Mouse (Mus musculus): ENCODE results near the gene Egr4. TPM values are rescaled to one million over a fixed set of nuclear protein-coding genes. Genes with fewer than 3 reads are reported as not detected.
A peak's percentile ranks its signal among the peaks of the same experiment; 100 is the strongest.

Egr4 gene
- polyA plus RNA-seq, 1 experiment from 2014 or later, result not detected

DNA sequence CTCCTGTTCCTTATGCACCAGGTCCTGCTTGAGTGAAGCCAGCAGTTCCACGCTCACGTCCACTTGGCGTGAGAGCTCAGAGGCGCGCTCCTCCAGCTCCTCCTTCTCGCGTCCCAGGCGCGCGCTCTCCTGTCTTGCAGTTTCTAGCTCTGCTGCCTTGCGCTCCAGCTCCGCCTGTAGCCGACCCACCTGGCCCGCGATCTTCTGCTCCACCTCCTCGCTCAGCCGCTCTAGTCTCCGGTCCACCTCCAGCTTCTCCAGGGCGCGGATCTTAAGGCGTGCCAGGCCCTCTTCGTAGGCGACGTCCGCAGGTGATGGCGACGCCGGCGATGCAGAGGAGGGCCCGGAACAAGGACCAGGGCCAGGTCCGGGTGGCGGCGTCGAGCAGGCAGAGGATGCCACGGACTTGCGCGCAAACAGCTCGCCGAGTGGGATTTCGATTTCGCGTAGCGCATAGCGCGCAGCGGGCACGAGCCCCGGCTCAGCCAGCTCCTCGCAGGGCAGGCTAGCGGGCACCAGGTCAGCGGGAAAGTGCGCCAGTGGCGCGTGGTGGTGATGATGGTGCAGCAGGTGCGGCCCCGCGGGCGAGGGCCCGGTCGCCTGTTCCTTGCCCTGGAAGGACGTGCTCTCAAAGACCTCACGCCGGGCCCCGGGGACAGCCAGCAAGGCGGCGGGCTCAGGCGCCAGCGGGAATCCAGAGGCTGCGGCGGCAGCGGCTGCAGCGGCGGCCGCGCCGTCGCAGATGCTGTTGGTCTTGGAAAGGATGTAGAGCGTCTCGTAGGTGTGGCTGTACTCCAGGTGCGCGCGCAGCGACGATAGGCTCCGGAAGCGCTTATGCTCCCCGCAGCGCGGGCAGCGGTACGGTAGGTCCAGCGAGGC is 29.3 kb downstream of the Egr4 start:
- no peak overlapping the region for H3K27ac ChIP-seq (ENCODE audit: low read length)
- ATAC-seq, result peak; percentile 29; the same call in 1 of the 2 replicates
- peak overlapping the region; percentile 46 for H3K9ac ChIP-seq (ENCODE audit: low read depth, low read length)
- peaks cover 12% of the 10 kb centered on the region for H3K27me3 ChIP-seq (ENCODE audit: control insufficient read depth, insufficient read depth, low read depth, low read length)
- H3K36me3 ChIP-seq (ENCODE audit: control insufficient read depth, insufficient read depth, low read length), result peaks cover 7% of the 10 kb centered on the region; the same call in 1 of the 2 replicates
- H3K4me1 ChIP-seq (ENCODE audit: control insufficient read depth, insufficient read depth, low read length), result 0 out of 2 replicates have a peak, but pooled peaks cover 4% of the 10 kb centered on the region
- H3K4me3 ChIP-seq (ENCODE audit: low read depth, low read length), result peak overlapping the region; percentile 31
- H3K9me3 ChIP-seq (replicated peaks; ENCODE audit: control insufficient read depth, low read length, poor library complexity, severe bottlenecking), result no peaks in the 10 kb centered on the region
- 5% methylated on average over 91 of the region's 92 CpGs for WGBS
- H3K4me2 ChIP-seq (ENCODE audit: low read length), result peak overlapping the region; percentile 54

DNA sequence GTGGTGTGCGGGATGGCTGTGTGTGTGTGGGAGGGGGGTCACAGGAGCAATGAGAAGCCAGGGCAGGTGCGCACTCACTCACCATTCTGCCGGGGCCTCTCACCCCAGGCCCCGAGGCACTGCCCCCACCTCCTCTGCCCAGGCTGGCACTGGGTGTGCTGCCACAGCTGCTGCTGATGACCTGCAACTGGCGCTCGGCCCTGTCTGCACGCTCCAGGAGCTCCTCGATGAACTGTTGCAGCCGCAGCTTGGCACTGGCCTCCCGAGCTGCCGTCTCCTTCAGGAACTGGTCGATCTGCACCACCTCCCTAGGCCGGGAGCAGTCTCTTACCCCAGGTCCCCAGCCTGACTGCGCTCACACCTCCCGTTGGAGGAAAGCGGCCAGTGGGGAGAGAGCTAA is 32.7 kb downstream of the Egr4 start:
- Histone ChIP-seq H3K4me3 (ENCODE audit: low read depth, low read length) (no peak overlapping the region), H3K27me3 (ENCODE audit: control insufficient read depth, insufficient read depth, low read depth, low read length) (peaks cover 7% of the 10 kb centered on the region), H3K36me3 (ENCODE audit: control insufficient read depth, insufficient read depth, low read length) (peaks cover 17% of the 10 kb centered on the region; the same call in 1 of the 2 replicates), H3K27ac (ENCODE audit: low read length) (no peak overlapping the region), H3K9me3 (replicated peaks; ENCODE audit: control insufficient read depth, low read length, poor library complexity, severe bottlenecking) (no peaks in the 10 kb centered on the region), H3K4me1 (ENCODE audit: control insufficient read depth, insufficient read depth, low read length) (0 out of 2 replicates have a peak, but pooled peaks cover 4% of the 10 kb centered on the region), H3K4me2 (ENCODE audit: low read length) (no peak overlapping the region), H3K9ac (ENCODE audit: low read depth, low read length) (no peak overlapping the region)
- 66% methylated on average over 16 of the region's 16 CpGs for WGBS
- no peak for ATAC-seq

- peaks cover 17% of the 10 kb centered on the region; the same call in 1 of the 2 replicates for H3K36me3 ChIP-seq (ENCODE audit: control insufficient read depth, insufficient read depth, low read length)
- H3K9ac ChIP-seq (ENCODE audit: low read depth, low read length), result no peak overlapping the region
- H3K4me3 ChIP-seq (ENCODE audit: low read depth, low read length), result no peak overlapping the region
- no peak for ATAC-seq
- 0 out of 2 replicates have a peak, but pooled peaks cover 4% of the 10 kb centered on the region for H3K4me1 ChIP-seq (ENCODE audit: control insufficient read depth, insufficient read depth, low read length)
- WGBS, result 78% methylated on average over 5 of the region's 5 CpGs
- H3K4me2 ChIP-seq (ENCODE audit: low read length), result no peak overlapping the region
- peaks cover 7% of the 10 kb centered on the region for H3K27me3 ChIP-seq (ENCODE audit: control insufficient read depth, insufficient read depth, low read depth, low read length)
- no peak overlapping the region for H3K27ac ChIP-seq (ENCODE audit: low read length)
- no peaks in the 10 kb centered on the region for H3K9me3 ChIP-seq (replicated peaks; ENCODE audit: control insufficient read depth, low read length, poor library complexity, severe bottlenecking)
These were observed 33.4 kb downstream of the Egr4 start for GRCm38 (mm10) chr6:85479979-85480378.

- H3K4me3 ChIP-seq (ENCODE audit: low read depth, low read length), result no peak overlapping the region
These were observed 35.0 kb downstream of the Egr4 start for GRCm38 (mm10) chr6:85478416-85478815.

GRCm38 (mm10) chr6:85477366-85477917 is 35.9 kb downstream of the Egr4 start:
- peak; percentile 10; the same call in 1 of the 2 replicates for ATAC-seq

More at GRCm38 (mm10) chr6:85478416-85478815, 35.0 kb downstream of the Egr4 start:
- no peak overlapping the region for H3K4me2 ChIP-seq (ENCODE audit: low read length)
- no peak for ATAC-seq
- no peaks in the 10 kb centered on the region for H3K9me3 ChIP-seq (replicated peaks; ENCODE audit: control insufficient read depth, low read length, poor library complexity, severe bottlenecking)
- no peak overlapping the region for H3K27ac ChIP-seq (ENCODE audit: low read length)
- no peak overlapping the region for H3K9ac ChIP-seq (ENCODE audit: low read depth, low read length)
- no peaks in the 10 kb centered on the region for H3K4me1 ChIP-seq (ENCODE audit: control insufficient read depth, insufficient read depth, low read length)
- WGBS, result 47% methylated on average over 14 of the region's 14 CpGs
- no peaks in the 10 kb centered on the region for H3K27me3 ChIP-seq (ENCODE audit: control insufficient read depth, insufficient read depth, low read depth, low read length)
- H3K36me3 ChIP-seq (ENCODE audit: control insufficient read depth, insufficient read depth, low read length), result peaks cover 18% of the 10 kb centered on the region; the same call in 1 of the 2 replicates

DNA sequence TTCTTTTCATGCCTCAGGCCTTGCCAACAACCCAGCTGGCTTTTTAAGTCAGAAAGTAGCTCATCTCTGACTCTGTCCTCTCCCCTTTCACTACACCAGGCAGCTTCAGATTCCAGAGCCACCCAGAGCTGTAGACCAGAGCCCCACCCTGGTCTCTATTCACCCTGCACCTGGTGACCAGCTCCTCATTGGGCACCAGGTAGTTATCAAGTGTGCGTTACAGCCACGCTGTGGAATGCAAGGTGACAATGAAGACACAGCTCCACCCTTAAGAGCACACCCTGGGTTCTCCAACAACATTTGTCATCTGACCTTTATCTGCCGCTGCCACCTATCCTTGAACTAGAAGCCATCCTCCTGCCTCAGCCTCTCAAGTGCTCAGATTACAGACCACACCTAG is 37.8 kb downstream of the Egr4 start:
- peaks cover 28% of the 10 kb centered on the region for H3K36me3 ChIP-seq (ENCODE audit: control insufficient read depth, insufficient read depth, low read length)
- H3K4me2 ChIP-seq (ENCODE audit: low read length), result no peak overlapping the region
- no peaks in the 10 kb centered on the region for H3K9me3 ChIP-seq (replicated peaks; ENCODE audit: control insufficient read depth, low read length, poor library complexity, severe bottlenecking)
- 91% methylated on average over 3 of the region's 3 CpGs for WGBS
- H3K4me1 ChIP-seq (ENCODE audit: control insufficient read depth, insufficient read depth, low read length), result no peaks in the 10 kb centered on the region
- H3K4me3 ChIP-seq (ENCODE audit: low read depth, low read length), result no peak overlapping the region
- no peak overlapping the region for H3K27ac ChIP-seq (ENCODE audit: low read length)
- H3K27me3 ChIP-seq (ENCODE audit: control insufficient read depth, insufficient read depth, low read depth, low read length), result no peaks in the 10 kb centered on the region
- no peak overlapping the region for H3K9ac ChIP-seq (ENCODE audit: low read depth, low read length)
- no peak for ATAC-seq

More at GRCm38 (mm10) chr6:85477366-85477917, 35.9 kb downstream of the Egr4 start:
- no peak overlapping the region for H3K4me3 ChIP-seq (ENCODE audit: low read depth, low read length)
- H3K27ac ChIP-seq (ENCODE audit: low read length), result no peak overlapping the region
- H3K27me3 ChIP-seq (ENCODE audit: control insufficient read depth, insufficient read depth, low read depth, low read length), result no peaks in the 10 kb centered on the region
- H3K9ac ChIP-seq (ENCODE audit: low read depth, low read length), result no peak overlapping the region
- peaks cover 25% of the 10 kb centered on the region; the same call in 1 of the 2 replicates for H3K36me3 ChIP-seq (ENCODE audit: control insufficient read depth, insufficient read depth, low read length)
- H3K4me1 ChIP-seq (ENCODE audit: control insufficient read depth, insufficient read depth, low read length), result no peaks in the 10 kb centered on the region
- 47% methylated on average over 10 of the region's 10 CpGs for WGBS
- no peak overlapping the region for H3K4me2 ChIP-seq (ENCODE audit: low read length)
- no peaks in the 10 kb centered on the region for H3K9me3 ChIP-seq (replicated peaks; ENCODE audit: control insufficient read depth, low read length, poor library complexity, severe bottlenecking)

DNA sequence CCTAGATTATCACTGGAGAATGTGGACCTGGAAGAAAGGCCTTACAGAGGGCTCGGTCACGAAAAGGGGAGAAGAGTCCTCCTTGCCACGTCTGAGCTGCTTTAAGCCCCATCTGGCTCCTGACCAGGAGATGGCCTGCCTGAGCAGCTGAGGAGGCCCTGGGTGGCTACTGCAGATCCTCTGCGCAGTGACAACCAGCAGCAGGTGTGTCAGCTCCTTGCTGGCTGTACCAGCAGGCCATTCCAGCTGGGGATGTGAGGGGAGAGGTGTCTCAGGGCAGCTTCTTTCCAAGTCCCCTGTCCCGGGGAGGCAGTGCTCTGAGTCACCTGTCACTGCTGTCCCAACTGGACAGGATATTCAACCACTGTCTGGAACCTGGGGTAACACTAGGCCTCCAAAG is 40.8 kb downstream of the Egr4 start:
- H3K4me1 ChIP-seq (ENCODE audit: control insufficient read depth, insufficient read depth, low read length), result no peaks in the 10 kb centered on the region
- no peak overlapping the region for H3K4me2 ChIP-seq (ENCODE audit: low read length)
- ATAC-seq, result no peak
- WGBS, result 55% methylated on average over 5 of the region's 5 CpGs
- H3K4me3 ChIP-seq (ENCODE audit: low read depth, low read length), result no peak overlapping the region
- H3K9ac ChIP-seq (ENCODE audit: low read depth, low read length), result no peak overlapping the region
- no peaks in the 10 kb centered on the region for H3K27me3 ChIP-seq (ENCODE audit: control insufficient read depth, insufficient read depth, low read depth, low read length)
- no peak overlapping the region for H3K27ac ChIP-seq (ENCODE audit: low read length)
- H3K36me3 ChIP-seq (ENCODE audit: control insufficient read depth, insufficient read depth, low read length), result peaks cover 34% of the 10 kb centered on the region
- no peaks in the 10 kb centered on the region for H3K9me3 ChIP-seq (replicated peaks; ENCODE audit: control insufficient read depth, low read length, poor library complexity, severe bottlenecking)

GRCm38 (mm10) chr6:85471962-85472361 is 41.4 kb downstream of the Egr4 start:
- peaks cover 37% of the 10 kb centered on the region for H3K36me3 ChIP-seq (ENCODE audit: control insufficient read depth, insufficient read depth, low read length)
- ATAC-seq, result no peak
- no peaks in the 10 kb centered on the region for H3K4me1 ChIP-seq (ENCODE audit: control insufficient read depth, insufficient read depth, low read length)
- no peak overlapping the region for H3K27ac ChIP-seq (ENCODE audit: low read length)
- no peak overlapping the region for H3K4me3 ChIP-seq (ENCODE audit: low read depth, low read length)
- no peak overlapping the region for H3K9ac ChIP-seq (ENCODE audit: low read depth, low read length)
- H3K27me3 ChIP-seq (ENCODE audit: control insufficient read depth, insufficient read depth, low read depth, low read length), result no peaks in the 10 kb centered on the region
- WGBS, result 59% methylated on average over 8 of the region's 8 CpGs
- no peaks in the 10 kb centered on the region for H3K9me3 ChIP-seq (replicated peaks; ENCODE audit: control insufficient read depth, low read length, poor library complexity, severe bottlenecking)
- no peak overlapping the region for H3K4me2 ChIP-seq (ENCODE audit: low read length)
